Mouse (Mus musculus): ENCODE data around the gene Slc16a1. TPM values are rescaled to one million over a fixed set of nuclear protein-coding genes. Genes with fewer than 3 reads are reported as not detected.

The Slc16a1 gene
- total RNA-seq, 1 experiment = 121 TPM

DNA sequence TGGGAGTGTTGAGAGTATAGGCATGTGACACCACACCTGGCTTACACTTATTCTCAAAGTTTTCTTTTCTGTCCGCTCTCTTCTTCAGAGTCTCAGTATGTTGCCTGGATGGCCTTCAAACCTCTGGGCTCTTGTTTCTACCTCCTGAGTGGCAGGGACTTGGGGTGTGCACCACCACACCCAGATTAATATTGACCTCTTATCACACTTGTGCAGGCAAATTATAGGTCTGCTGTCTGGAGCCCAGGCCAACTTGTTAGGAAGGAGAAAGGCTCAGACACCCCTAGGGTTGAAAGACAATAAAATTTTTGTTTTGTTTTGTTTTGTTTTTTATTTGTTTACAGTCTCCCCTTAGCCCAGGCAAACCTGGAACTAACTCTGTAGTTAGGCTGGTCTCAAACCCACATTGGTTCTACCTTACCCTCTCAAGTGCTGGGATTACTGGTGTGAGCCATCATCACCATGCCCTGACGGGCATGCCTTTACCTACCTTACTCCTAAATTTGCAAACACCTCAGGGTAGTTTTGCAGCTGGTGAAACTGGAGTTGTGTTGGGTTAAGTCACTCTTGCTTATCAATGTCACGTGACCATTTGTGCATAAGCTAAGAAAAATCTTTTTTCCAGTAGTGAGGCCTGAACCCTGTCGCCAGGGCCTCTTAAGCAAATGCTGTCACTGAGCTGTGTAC is 35.3 kb downstream of the Slc16a1 start:
- H3K9ac ChIP-seq (ENCODE audit: insufficient read depth, low read depth, low read length, poor library complexity, severe bottlenecking) = no peak overlapping the region
- H3K36me3 ChIP-seq (ENCODE audit: control insufficient read depth, insufficient read depth, low read length, poor library complexity, severe bottlenecking) = no peaks in the 10 kb centered on the region
- TF ChIP-seq HCFC1 (IDR thresholded peaks at IDR 0.05; ENCODE audit: borderline replicate concordance, insufficient read depth, low read length) (no peak), ZC3H11A (IDR thresholded peaks at IDR 0.05; ENCODE audit: borderline replicate concordance, low read depth, low read length) (no peak), ZNF384 (IDR thresholded peaks at IDR 0.05; ENCODE audit: low read depth, low read length) (no peak), CHD2 (IDR thresholded peaks at IDR 0.05; ENCODE audit: low read depth, low read length) (no peak), MAFK (IDR thresholded peaks at IDR 0.05; ENCODE audit: insufficient read depth, low read depth, low read length) (no peak)
- in situ Hi-C loops (cut with MboI; ENCODE audit: low sequenced_read_pairs in 2 of 2, unreplicated experiment in 2 of 2) = no loop called here
- H3K9me3 ChIP-seq (ENCODE audit: control insufficient read depth, insufficient read depth, low read depth, low read length) = no peaks in the 10 kb centered on the region
- no peak overlapping the region for H3K27ac ChIP-seq (ENCODE audit: insufficient read depth, low read depth, low read length, poor library complexity, severe bottlenecking)
- no peak overlapping the region for H3K4me3 ChIP-seq (ENCODE audit: insufficient read depth in 1 of 2, low read depth in 1 of 2, low read length in 2 of 2, poor library complexity in 1 of 2, severe bottlenecking in 1 of 2)
- no peak for DNase-seq (ENCODE audit: low read depth, low spot score)
- peaks cover 0 to 21% of the 10 kb centered on the region in 2 experiments; a peak in 2 of 4 replicates for H3K4me1 ChIP-seq (ENCODE audit: control insufficient read depth in 2 of 2, insufficient read depth in 2 of 2, low read length in 2 of 2, poor library complexity in 1 of 2)

DNA sequence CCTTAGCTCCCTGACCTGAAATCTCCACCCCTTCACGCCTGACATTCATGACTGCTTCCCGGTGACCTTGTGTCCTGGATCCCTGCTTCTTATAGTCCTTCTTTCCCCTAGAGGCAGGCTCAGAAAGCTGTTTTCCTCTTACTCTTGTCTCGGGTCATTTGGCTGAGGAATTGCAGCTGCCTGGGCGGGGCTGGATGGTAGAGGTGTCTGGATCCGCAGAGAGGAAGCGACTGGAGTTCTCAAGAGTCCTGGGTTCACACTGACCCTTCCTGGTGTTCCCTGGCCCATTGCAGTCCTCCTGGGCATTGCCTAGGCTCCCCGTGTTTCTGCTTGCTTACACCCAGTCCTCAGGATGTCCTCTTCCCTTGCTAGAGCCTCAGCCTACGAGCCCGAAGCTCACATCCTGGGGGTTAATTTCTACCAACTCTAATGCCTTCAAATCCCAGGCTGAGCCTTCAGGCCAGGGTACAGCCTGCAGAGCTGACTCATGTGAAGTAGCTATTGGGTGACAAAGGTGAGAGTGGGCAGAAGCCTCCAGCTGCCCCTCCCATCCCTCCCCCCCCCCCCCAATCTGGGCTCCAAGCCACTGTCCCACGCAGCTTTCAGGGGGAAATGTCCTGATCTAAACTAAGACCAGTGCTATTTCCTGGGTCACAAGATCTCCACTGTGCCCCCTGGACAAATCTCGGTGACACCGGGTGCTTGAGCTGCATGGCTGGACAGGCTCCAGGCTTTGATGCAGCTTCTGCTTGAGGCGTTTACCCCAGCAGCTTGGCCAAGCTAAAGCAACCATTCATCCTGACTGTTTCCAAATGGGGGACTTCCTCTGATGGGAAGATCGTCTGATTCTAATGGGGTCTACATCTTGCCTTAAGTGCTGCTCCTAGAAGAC is 36.1 kb downstream of the Slc16a1 start:
- TF ChIP-seq MAFK (IDR thresholded peaks at IDR 0.05; ENCODE audit: insufficient read depth, low read depth, low read length) (no peak), CHD2 (IDR thresholded peaks at IDR 0.05; ENCODE audit: low read depth, low read length) (no peak), ZNF384 (IDR thresholded peaks at IDR 0.05; ENCODE audit: low read depth, low read length) (no peak), HCFC1 (IDR thresholded peaks at IDR 0.05; ENCODE audit: borderline replicate concordance, insufficient read depth, low read length) (no peak), ZC3H11A (IDR thresholded peaks at IDR 0.05; ENCODE audit: borderline replicate concordance, low read depth, low read length) (no peak)
- Histone ChIP-seq H3K27ac (ENCODE audit: insufficient read depth, low read depth, low read length, poor library complexity, severe bottlenecking) (no peak overlapping the region), H3K9ac (ENCODE audit: insufficient read depth, low read depth, low read length, poor library complexity, severe bottlenecking) (no peak overlapping the region), H3K4me1 (ENCODE audit: control insufficient read depth in 2 of 2, insufficient read depth in 2 of 2, low read length in 2 of 2, poor library complexity in 1 of 2) (peaks cover 0 to 21% of the 10 kb centered on the region in 2 experiments; a peak in 2 of 4 replicates), H3K4me3 (ENCODE audit: insufficient read depth in 1 of 2, low read depth in 1 of 2, low read length in 2 of 2, poor library complexity in 1 of 2, severe bottlenecking in 1 of 2) (peak overlapping the region in 1 of 2 experiments; percentile 27; a peak in 1 of 4 replicates), H3K9me3 (ENCODE audit: control insufficient read depth, insufficient read depth, low read depth, low read length) (no peaks in the 10 kb centered on the region), H3K36me3 (ENCODE audit: control insufficient read depth, insufficient read depth, low read length, poor library complexity, severe bottlenecking) (no peaks in the 10 kb centered on the region)
- in situ Hi-C loops (cut with MboI; ENCODE audit: low sequenced_read_pairs in 2 of 2, unreplicated experiment in 2 of 2) = loop anchor here in 1 of 2 experiments (25.0 kb wide), 1 partner anchor 162 kb away; the partner anchor contains the start of gene Lrig2
- no peak for DNase-seq (ENCODE audit: low read depth, low spot score)

DNA sequence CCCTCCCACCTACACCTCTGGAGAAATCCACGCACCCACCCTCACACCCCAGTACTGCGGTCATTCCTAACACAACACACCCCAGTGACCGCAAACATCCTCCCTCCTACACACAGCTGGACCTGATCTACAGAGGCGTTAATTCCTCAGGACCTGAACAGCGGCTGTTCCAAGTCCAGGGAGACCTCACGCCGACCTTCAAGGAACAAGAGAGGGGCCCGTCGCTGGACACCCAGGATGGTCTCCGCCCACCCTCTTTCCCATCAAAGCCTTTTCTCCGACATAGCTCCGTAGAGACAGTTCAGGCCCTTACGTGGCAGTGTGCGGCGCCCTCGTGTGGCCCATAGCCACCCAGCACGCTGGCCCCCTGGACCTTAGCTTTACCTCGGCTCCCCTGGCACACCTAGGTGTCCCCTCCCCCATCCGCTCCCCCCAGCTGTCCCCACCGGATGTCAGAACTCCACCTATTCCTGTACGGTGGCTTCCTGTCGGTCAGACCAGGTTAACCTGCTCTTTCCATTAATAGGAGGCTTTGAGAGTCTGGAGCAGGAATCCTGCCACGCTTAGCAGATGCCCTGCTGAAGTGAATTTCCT is 36.9 kb downstream of the Slc16a1 start:
- H3K4me1 ChIP-seq (ENCODE audit: control insufficient read depth in 2 of 2, insufficient read depth in 2 of 2, low read length in 2 of 2, poor library complexity in 1 of 2) = peaks cover 0 to 19% of the 10 kb centered on the region in 2 experiments; a peak in 2 of 4 replicates
- no peak overlapping the region for H3K27ac ChIP-seq (ENCODE audit: insufficient read depth, low read depth, low read length, poor library complexity, severe bottlenecking)
- in situ Hi-C loops (cut with MboI; ENCODE audit: low sequenced_read_pairs in 2 of 2, unreplicated experiment in 2 of 2) = loop anchor here in 1 of 2 experiments (25.0 kb wide), 1 partner anchor 163 kb away; the partner anchor contains the start of gene Lrig2
- TF ChIP-seq ZNF384 (IDR thresholded peaks at IDR 0.05; ENCODE audit: low read depth, low read length) (no peak), CHD2 (IDR thresholded peaks at IDR 0.05; ENCODE audit: low read depth, low read length) (no peak), HCFC1 (IDR thresholded peaks at IDR 0.05; ENCODE audit: borderline replicate concordance, insufficient read depth, low read length) (no peak), ZC3H11A (IDR thresholded peaks at IDR 0.05; ENCODE audit: borderline replicate concordance, low read depth, low read length) (peak; percentile 14; the same call in 1 of the 2 replicates), MAFK (IDR thresholded peaks at IDR 0.05; ENCODE audit: insufficient read depth, low read depth, low read length) (no peak)
- H3K9me3 ChIP-seq (ENCODE audit: control insufficient read depth, insufficient read depth, low read depth, low read length) = no peaks in the 10 kb centered on the region
- peak; percentile 40 for DNase-seq (ENCODE audit: low read depth, low spot score)
- peak overlapping the region; percentile 2 to 27; a peak in 2 of 4 replicates for H3K4me3 ChIP-seq (ENCODE audit: insufficient read depth in 1 of 2, low read depth in 1 of 2, low read length in 2 of 2, poor library complexity in 1 of 2, severe bottlenecking in 1 of 2)
- 0 out of 2 replicates have a peak overlapping the region, but pooled peaks have one; percentile 0 for H3K9ac ChIP-seq (ENCODE audit: insufficient read depth, low read depth, low read length, poor library complexity, severe bottlenecking)
- no peaks in the 10 kb centered on the region for H3K36me3 ChIP-seq (ENCODE audit: control insufficient read depth, insufficient read depth, low read length, poor library complexity, severe bottlenecking)

DNA sequence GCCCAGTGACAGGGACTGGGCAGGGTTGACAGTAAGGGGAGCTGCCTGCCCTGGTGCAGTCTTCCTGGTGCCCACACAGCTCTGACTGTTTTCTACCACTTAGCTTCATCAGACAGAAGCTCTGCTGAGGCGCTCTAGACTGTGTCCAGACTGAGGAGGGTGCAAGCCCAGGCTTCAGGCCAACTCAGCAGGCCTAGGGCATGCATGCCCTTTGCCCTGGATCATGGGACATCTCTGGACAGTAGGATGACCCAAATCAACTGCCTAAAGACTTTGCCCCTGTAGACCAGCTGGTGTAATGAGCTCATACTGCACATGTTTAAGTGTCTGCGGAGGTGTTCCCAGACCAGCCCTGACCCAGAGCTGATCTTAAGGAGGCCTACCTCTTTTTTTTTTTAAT is 39.3 kb downstream of the Slc16a1 start:
- in situ Hi-C loops (cut with MboI; ENCODE audit: low sequenced_read_pairs in 2 of 2, unreplicated experiment in 2 of 2) = loop anchor here in 1 of 2 experiments (25.0 kb wide), 1 partner anchor 165 kb away; the partner anchor contains the start of gene Lrig2
- H3K4me3 ChIP-seq (ENCODE audit: insufficient read depth in 1 of 2, low read depth in 1 of 2, low read length in 2 of 2, poor library complexity in 1 of 2, severe bottlenecking in 1 of 2) = no peak overlapping the region
- no peaks in the 10 kb centered on the region for H3K36me3 ChIP-seq (ENCODE audit: control insufficient read depth, insufficient read depth, low read length, poor library complexity, severe bottlenecking)
- peaks cover 0 to 17% of the 10 kb centered on the region in 2 experiments; a peak in 2 of 4 replicates for H3K4me1 ChIP-seq (ENCODE audit: control insufficient read depth in 2 of 2, insufficient read depth in 2 of 2, low read length in 2 of 2, poor library complexity in 1 of 2)
- no peaks in the 10 kb centered on the region for H3K9me3 ChIP-seq (ENCODE audit: control insufficient read depth, insufficient read depth, low read depth, low read length)
- H3K9ac ChIP-seq (ENCODE audit: insufficient read depth, low read depth, low read length, poor library complexity, severe bottlenecking) = no peak overlapping the region
- no peak for TF ChIP-seq MAFK (IDR thresholded peaks at IDR 0.05; ENCODE audit: insufficient read depth, low read depth, low read length)
- TF ChIP-seq HCFC1 (IDR thresholded peaks at IDR 0.05; ENCODE audit: borderline replicate concordance, insufficient read depth, low read length) = no peak
- TF ChIP-seq CHD2 (IDR thresholded peaks at IDR 0.05; ENCODE audit: low read depth, low read length) = no peak
- TF ChIP-seq ZNF384 (IDR thresholded peaks at IDR 0.05; ENCODE audit: low read depth, low read length) = no peak
- TF ChIP-seq ZC3H11A (IDR thresholded peaks at IDR 0.05; ENCODE audit: borderline replicate concordance, low read depth, low read length) = no peak
- no peak overlapping the region for H3K27ac ChIP-seq (ENCODE audit: insufficient read depth, low read depth, low read length, poor library complexity, severe bottlenecking)
- DNase-seq (ENCODE audit: low read depth, low spot score) = no peak

Data from ES-E14 (cell line).